Comparison of ENCODE assay signal across 19 mouse cellular contexts in the genomic region with DNA sequence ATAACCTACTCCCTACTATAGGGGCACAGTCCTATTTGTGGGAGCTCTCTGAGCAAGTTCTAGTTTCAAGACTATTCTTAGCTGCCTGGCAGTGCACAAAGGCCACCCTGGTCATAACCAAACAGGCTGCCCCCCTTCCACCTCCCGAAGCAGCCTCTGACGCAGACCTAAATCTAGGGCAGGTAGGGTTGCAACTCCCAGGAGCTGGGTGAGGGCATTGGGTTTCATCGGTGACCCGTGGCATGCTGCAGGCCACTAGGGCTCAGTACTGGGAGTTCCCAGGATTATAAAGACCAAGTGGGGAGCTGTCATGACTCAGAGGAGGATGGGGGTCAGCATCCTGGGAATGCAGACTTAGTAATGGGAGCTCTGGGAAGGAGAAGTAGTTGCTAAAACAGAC.
A peak's percentile ranks its signal among the peaks of the same experiment; 100 is the strongest.
DNase-seq lines count a peak whose midpoint lies in the region; ATAC-seq and TF ChIP-seq lines count a peak whose summit lies in the region.
"Had no signal": no experiment of that assay in that cellular context is flagged by ENCODE, and none has a peak within 500 bp of the region (broad histone marks: within the 10 kb centered on the region; RNA-seq: fewer than 3 reads in every experiment).

No protein-coding gene starts in this region.

- no peak for TF ChIP-seq EP300 in heart, postnatal 0 days (IDR thresholded peaks at IDR 0.05; ENCODE audit: low read depth)

- no peak for TF ChIP-seq POLR2A in cerebellum, adult 2 months (IDR thresholded peaks at IDR 0.05; ENCODE audit: borderline replicate concordance, insufficient read depth, low read length)

- ATAC-seq in heart, embryonic 12.5 days (ENCODE audit: insufficient number of reproducible peaks, low FRiP score), result no peak
- peak; percentile 54 for ATAC-seq in heart, postnatal 0 days (ENCODE audit: insufficient read depth, low read depth)
- ATAC-seq: activated CD4-positive, CD25-positive, alpha-beta regulatory T cell, adult 4 months; lung, postnatal 0 days; midbrain, embryonic 15.5 days; Patski had no signal

- H3K4me1 ChIP-seq in heart, embryonic 12.5 days (replicated peaks), result peaks cover 32% of the 10 kb centered on the region
- peaks cover 29% of the 10 kb centered on the region for H3K4me1 ChIP-seq in heart, postnatal 0 days (ENCODE audit: control insufficient read depth, insufficient read depth)
- no peaks in the 10 kb centered on the region; the same call in none of the 2 replicates for H3K4me1 ChIP-seq in cerebellum, adult 2 months (ENCODE audit: control insufficient read depth, insufficient read depth, low read length)
- H3K4me1 ChIP-seq: embryonic facial prominence, embryonic 12.5 days; liver, embryonic 15.5 days had no signal

- DNase-seq in heart, adult 18-20 months, result peak; percentile 53 to 68
- DNase-seq in retina, postnatal 1 day, result peak; percentile 47
- no peak for DNase-seq in retina, embryonic 14.5 days (ENCODE audit: low spot score)
- DNase-seq in heart, postnatal 0 days (ENCODE audit: low spot score), result peak; percentile 22
- DNase-seq in cerebellum, adult 2 months, result no peak
- DNase-seq in embryo, embryonic 10 days (ENCODE audit: low spot score), result no peak
- DNase-seq: adrenal gland, postnatal 14 days; B cell, adult 2 months; kidney, adult 8-10 months; spleen, adult 18-20 months; thymus, adult 2 months had no signal

- WGBS in heart, embryonic 12.5 days, result 63% methylated on average over 4 of the region's 4 CpGs
- 42% methylated on average over 4 of the region's 4 CpGs for WGBS in heart, postnatal 0 days
- WGBS in cerebellum, adult 2 months, result 73% methylated on average over 4 of the region's 4 CpGs

- H3K9me3 ChIP-seq in heart, embryonic 12.5 days (replicated peaks), result no peaks in the 10 kb centered on the region
- H3K9me3 ChIP-seq in heart, postnatal 0 days (replicated peaks; ENCODE audit: control insufficient read depth, low read length), result no peaks in the 10 kb centered on the region
- H3K9me3 ChIP-seq: embryonic facial prominence, embryonic 12.5 days; heart, embryonic 15.5 days; liver, embryonic 15.5 days; midbrain, embryonic 15.5 days had no signal

- TF ChIP-seq CTCF in heart, postnatal 0 days (IDR thresholded peaks at IDR 0.05; ENCODE audit: low read depth), result no peak
- TF ChIP-seq CTCF in cerebellum, adult 2 months (IDR thresholded peaks at IDR 0.05; ENCODE audit: borderline replicate concordance, insufficient read depth, low read depth, low read length), result no peak

- no peak overlapping the region for H3K27ac ChIP-seq in heart, embryonic 12.5 days (ENCODE audit: poor library complexity, severe bottlenecking)
- no peak overlapping the region for H3K27ac ChIP-seq in heart, postnatal 0 days (ENCODE audit: low read depth)
- no peak overlapping the region for H3K27ac ChIP-seq in cerebellum, adult 2 months (ENCODE audit: insufficient read depth, low read length)
- H3K27ac ChIP-seq: embryonic facial prominence, embryonic 12.5 days; heart, embryonic 15.5 days; liver, embryonic 15.5 days; midbrain, embryonic 15.5 days had no signal

- no peaks in the 10 kb centered on the region for H3K27me3 ChIP-seq in heart, embryonic 12.5 days (replicated peaks)
- no peaks in the 10 kb centered on the region for H3K27me3 ChIP-seq in heart, postnatal 0 days (ENCODE audit: control insufficient read depth, insufficient read depth, low read length)
- no peaks in the 10 kb centered on the region for H3K27me3 ChIP-seq in cerebellum, adult 2 months (ENCODE audit: control insufficient read depth, insufficient read depth, low read length)
- H3K27me3 ChIP-seq: embryonic facial prominence, embryonic 12.5 days; heart, embryonic 15.5 days; liver, embryonic 15.5 days; midbrain, embryonic 15.5 days; Patski had no signal

- no peak overlapping the region for H3K4me3 ChIP-seq in heart, embryonic 12.5 days
- no peak overlapping the region for H3K4me3 ChIP-seq in heart, postnatal 0 days (ENCODE audit: low read depth, low read length)
- no peak overlapping the region for H3K4me3 ChIP-seq in cerebellum, adult 2 months (replicated peaks; ENCODE audit: insufficient read depth, low read depth, low read length)
- H3K4me3 ChIP-seq: embryonic facial prominence, embryonic 12.5 days; heart, embryonic 15.5 days; liver, embryonic 15.5 days; midbrain, embryonic 15.5 days had no signal

- no peak overlapping the region for H3K4me2 ChIP-seq in heart, embryonic 12.5 days
- no peak overlapping the region for H3K4me2 ChIP-seq in heart, postnatal 0 days (ENCODE audit: low read depth, low read length)
- H3K4me2 ChIP-seq: embryonic facial prominence, embryonic 12.5 days; heart, embryonic 15.5 days; liver, embryonic 15.5 days; midbrain, embryonic 15.5 days had no signal

- H3K9ac ChIP-seq in heart, embryonic 12.5 days, result no peak overlapping the region
- no peak overlapping the region for H3K9ac ChIP-seq in heart, postnatal 0 days (replicated peaks; ENCODE audit: low read depth, low read length)
- H3K9ac ChIP-seq: embryonic facial prominence, embryonic 12.5 days; heart, embryonic 15.5 days; liver, embryonic 15.5 days; midbrain, embryonic 15.5 days had no signal

- no peaks in the 10 kb centered on the region for H3K36me3 ChIP-seq in heart, embryonic 12.5 days
- no peaks in the 10 kb centered on the region for H3K36me3 ChIP-seq in heart, postnatal 0 days (replicated peaks; ENCODE audit: control insufficient read depth, insufficient read depth, low read length)
- H3K36me3 ChIP-seq: embryonic facial prominence, embryonic 12.5 days; heart, embryonic 15.5 days; liver, embryonic 15.5 days; midbrain, embryonic 15.5 days had no signal

Comparison
In these comparisons a context has a peak if more than half of its experiments do, and no peak if none do; other contexts are left out.
1. DNase-seq: peak in heart, adult 18-20 months (2 of 2), retina, postnatal 1 day (single experiment) and heart, postnatal 0 days (single experiment); none in retina, embryonic 14.5 days (single experiment), cerebellum, adult 2 months (0 of 2) and embryo, embryonic 10 days (single experiment).